Mouse (Mus musculus): ENCODE results near the gene Dock10.

GRCm38 (mm10) chr1:80607546-80607945 is 150.8 kb downstream of the Dock10 start:
- TF ChIP-seq POLR2A (IDR thresholded peaks at IDR 0.05; ENCODE audit: borderline replicate concordance, low read depth, low read length) (no peak), CTCF (IDR thresholded peaks at IDR 0.05; ENCODE audit: low read depth, low read length) (no peak)

All from bone marrow macrophage, adult 2 months (primary cell).